Mouse (Mus musculus): ENCODE data around the gene Ppp1r3f.

The Ppp1r3f gene

GRCm38 (mm10) chrX:7567491-7567890 is 6.6 kb downstream of the Ppp1r3f start:
- in situ Hi-C loops (cut with MboI; ENCODE audit: low pct_unique_long_range_greater_than_20kb in 1 of 2, low sequenced_read_pairs in 2 of 2, unreplicated experiment in 1 of 2): no loop called here

GRCm38 (mm10) chrX:7566352-7566751 is 7.7 kb downstream of the Ppp1r3f start:
- in situ Hi-C loops (cut with MboI; ENCODE audit: low pct_unique_long_range_greater_than_20kb in 1 of 2, low sequenced_read_pairs in 2 of 2, unreplicated experiment in 1 of 2): no loop called here

GRCm38 (mm10) chrX:7563076-7563475 is 11.0 kb downstream of the Ppp1r3f start:
- in situ Hi-C loops (cut with MboI; ENCODE audit: low pct_unique_long_range_greater_than_20kb in 1 of 2, low sequenced_read_pairs in 2 of 2, unreplicated experiment in 1 of 2): no loop called here

- in situ Hi-C loops (cut with MboI; ENCODE audit: low pct_unique_long_range_greater_than_20kb in 1 of 2, low sequenced_read_pairs in 2 of 2, unreplicated experiment in 1 of 2): no loop called here
These were observed 20.6 kb downstream of the Ppp1r3f start for GRCm38 (mm10) chrX:7553474-7553873.

- in situ Hi-C loops (cut with MboI; ENCODE audit: low pct_unique_long_range_greater_than_20kb in 1 of 2, low sequenced_read_pairs in 2 of 2, unreplicated experiment in 1 of 2): no loop called here
These were observed 49.1 kb downstream of the Ppp1r3f start for GRCm38 (mm10) chrX:7524961-7525360.

Measured in mouse embryonic stem cell (cell line).